Mouse (Mus musculus) lung, postnatal 25 days (tissue): ENCODE data around the gene Supt20.
A peak's percentile ranks its signal among the peaks of the same experiment; 100 is the strongest.
"Not testable (repeated sequence)": the region's sequence is repeated elsewhere in the genome, so short reads cannot be mapped to it uniquely, and the experiment has no call there.

Experiments
- DNase-seq: peaks from one replicate; pipeline ENCODE4 v3.0.0; 2022; ENCODE audit warnings: low spot score

Gene Supt20

GRCm38 (mm10) chr3:54756058-54756457 lies 63.5 kb downstream of the Supt20 start:
- DNase-seq, result no peak

- no peak for DNase-seq
Observed at GRCm38 (mm10) chr3:54757446-54757845, 64.8 kb downstream of the Supt20 start.

- no peak for DNase-seq
Observed at GRCm38 (mm10) chr3:54759211-54759610, 66.6 kb downstream of the Supt20 start.

GRCm38 (mm10) chr3:54760321-54761115 lies 67.9 kb downstream of the Supt20 start:
- no peak for DNase-seq

- no peak for DNase-seq
Observed at GRCm38 (mm10) chr3:54761258-54761657, 68.7 kb downstream of the Supt20 start.

- DNase-seq, result peak; percentile 22
Observed at GRCm38 (mm10) chr3:54764418-54764817, 71.8 kb downstream of the Supt20 start.

- not testable (repeated sequence) for DNase-seq
Observed at GRCm38 (mm10) chr3:54765521-54765920, 72.9 kb downstream of the Supt20 start.

GRCm38 (mm10) chr3:54766034-54766433 lies 73.4 kb downstream of the Supt20 start:
- no peak for DNase-seq

GRCm38 (mm10) chr3:54766811-54767210 lies 74.2 kb downstream of the Supt20 start:
- DNase-seq, result no peak

GRCm38 (mm10) chr3:54768592-54768991 lies 76.0 kb downstream of the Supt20 start:
- no peak for DNase-seq

GRCm38 (mm10) chr3:54769349-54770275 lies 77.0 kb downstream of the Supt20 start:
- DNase-seq, result no peak

- DNase-seq, result no peak
Observed at GRCm38 (mm10) chr3:54773613-54774012, 81.0 kb downstream of the Supt20 start.

GRCm38 (mm10) chr3:54775989-54776631 lies 83.5 kb downstream of the Supt20 start:
- DNase-seq, result no peak
